Mouse (Mus musculus) CH12.LX (cell line): ENCODE results near the gene Ncapg2. TPM values are rescaled to one million over a fixed set of nuclear protein-coding genes. Genes with fewer than 3 reads are reported as not detected.

Experiments used
- DNase-seq: peaks from one replicate; pipeline ENCODE4 v3.0.0-alpha.2; 2013; ENCODE audit errors: extremely low read depth
- H3K27ac ChIP-seq: 2 replicates; pipeline ENCODE4 v1.5.1; 2012; ENCODE audit warnings: low read depth, mild to moderate bottlenecking, control low read depth, moderate library complexity; ENCODE audit not compliant: insufficient read depth
- H3K27me3 ChIP-seq: replicated peaks from 2 replicates; pipeline ENCODE3; 2012; ENCODE audit warnings: inconsistent platforms
- H3K36me3 ChIP-seq, 2 experiments: replicated peaks in 1 of 2; 2 replicates each; pipeline versions ENCODE3 to v1.6.1; 2012; ENCODE audit warnings: inconsistent platforms in 1 of 2, low read length in 1 of 2, mild to moderate bottlenecking in 1 of 2, mixed read lengths in 1 of 2, moderate library complexity in 1 of 2; ENCODE audit not compliant: control insufficient read depth in 1 of 2, insufficient read depth in 1 of 2
- H3K4me1 ChIP-seq, 2 experiments: 2 replicates each; pipeline ENCODE4 v1.6.1; 2012; ENCODE audit warnings: inconsistent platforms in 1 of 2, moderate library complexity in 1 of 2; ENCODE audit not compliant: insufficient read depth in 2 of 2, control insufficient read depth in 1 of 2
- H3K4me2 ChIP-seq: 2 replicates; pipeline ENCODE4 v1.6.1; 2012; ENCODE audit warnings: low read depth, mild to moderate bottlenecking, control low read depth; ENCODE audit not compliant: poor library complexity, insufficient read depth, severe bottlenecking
- H3K4me3 ChIP-seq, 3 experiments: fragments of 150-350 bp in 1 of 3; sonication (generic) in 1 of 3; replicated peaks in 1 of 3; 2 replicates each; pipeline versions ENCODE3 to v1.5.1; 2011 to 2012; ENCODE audit warnings: low read depth in 2 of 3, low read length in 2 of 3, mild to moderate bottlenecking in 2 of 3, moderate library complexity in 2 of 3, control low read depth in 1 of 3, improper control_type of control experiment in 1 of 3, inconsistent platforms in 1 of 3, mixed read lengths in 1 of 3; ENCODE audit not compliant: poor library complexity in 1 of 3
- H3K79me2 ChIP-seq: replicated peaks from 2 replicates; pipeline ENCODE4 v1.6.1; 2012; ENCODE audit warnings: mild to moderate bottlenecking, moderate library complexity; ENCODE audit not compliant: control insufficient read depth, poor library complexity, insufficient read depth, severe bottlenecking; ENCODE audit errors: extremely low read depth
- H3K9ac ChIP-seq: 2 replicates; pipeline ENCODE4 v1.6.1; 2012; ENCODE audit warnings: low read depth, mild to moderate bottlenecking, control low read depth, moderate library complexity; ENCODE audit not compliant: insufficient read depth
- H3K9me3 ChIP-seq: replicated peaks from 2 replicates; pipeline ENCODE3; 2012; ENCODE audit warnings: low read length, inconsistent platforms, mixed read lengths
- BHLHE40 ChIP-seq: IDR thresholded peaks from 2 replicates; pipeline ENCODE4 v1.6.1; 2011; ENCODE audit warnings: mild to moderate bottlenecking, low read depth, low read length, improper control_type of control experiment
- CHD1 ChIP-seq: IDR thresholded peaks from 2 replicates; pipeline ENCODE4 v1.6.1; 2012; ENCODE audit warnings: low read depth, low read length, improper control_type of control experiment, inconsistent platforms
- CHD2 ChIP-seq: IDR thresholded peaks from 2 replicates; pipeline ENCODE4 v1.6.1; 2011; ENCODE audit warnings: low read length, improper control_type of control experiment
- CTCF ChIP-seq, 2 experiments: IDR thresholded peaks in 1 of 2; conservative IDR thresholded peaks in 1 of 2; 2 replicates each; pipeline ENCODE4 v1.5.1; 2011 to 2012; ENCODE audit warnings: low read depth in 2 of 2, low read length in 2 of 2, improper control_type of control experiment in 1 of 2, inconsistent platforms in 1 of 2, mild to moderate bottlenecking in 1 of 2, moderate library complexity in 1 of 2
- ETS1 ChIP-seq: conservative IDR thresholded peaks from 2 replicates; pipeline ENCODE4 v1.6.1; 2012; ENCODE audit warnings: low read depth, mild to moderate bottlenecking, inconsistent platforms, low read length, improper control_type of control experiment, moderate library complexity
- HCFC1 ChIP-seq: IDR thresholded peaks from 2 replicates; pipeline ENCODE4 v1.6.1; 2012; ENCODE audit warnings: low read depth, mild to moderate bottlenecking, inconsistent platforms, low read length, improper control_type of control experiment
- IRF4 ChIP-seq: IDR thresholded peaks from 2 replicates; pipeline ENCODE4 v1.6.1; 2014; ENCODE audit warnings: low read depth, mild to moderate bottlenecking, inconsistent platforms, low read length, improper control_type of control experiment
- JUND ChIP-seq: conservative IDR thresholded peaks from 2 replicates; pipeline ENCODE4 v1.6.1; 2011; ENCODE audit warnings: low read depth, low read length, improper control_type of control experiment
- KAT2A ChIP-seq: IDR thresholded peaks from 2 replicates; pipeline ENCODE4 v1.6.1; 2012; ENCODE audit warnings: low read length, improper control_type of control experiment, inconsistent platforms; ENCODE audit not compliant: insufficient replicate concordance
- MAFK ChIP-seq: IDR thresholded peaks from 2 replicates; pipeline ENCODE4 v1.6.1; 2011; ENCODE audit warnings: low read length, improper control_type of control experiment; ENCODE audit not compliant: insufficient replicate concordance
- MAX ChIP-seq: IDR thresholded peaks from 2 replicates; pipeline ENCODE4 v1.6.1; 2011; ENCODE audit warnings: low read length, improper control_type of control experiment
- MAZ ChIP-seq: IDR thresholded peaks from 2 replicates; pipeline ENCODE4 v1.6.1; 2012; ENCODE audit warnings: low read depth, mild to moderate bottlenecking, inconsistent platforms, low read length, improper control_type of control experiment, moderate library complexity
- MEF2A ChIP-seq: IDR thresholded peaks from 2 replicates; pipeline ENCODE4 v1.6.1; 2014; ENCODE audit warnings: low read depth, mild to moderate bottlenecking, inconsistent platforms, low read length, improper control_type of control experiment, borderline replicate concordance
- MYC ChIP-seq: IDR thresholded peaks from 2 replicates; pipeline ENCODE4 v1.6.1; 2011; ENCODE audit warnings: low read depth, mild to moderate bottlenecking, improper control_type of control experiment, low read length
- POLR2AphosphoS2 ChIP-seq: IDR thresholded peaks from 2 replicates; pipeline ENCODE4 v1.6.1; 2011; ENCODE audit warnings: low read depth, low read length, improper control_type of control experiment
- TBP ChIP-seq: conservative IDR thresholded peaks from 2 replicates; pipeline ENCODE4 v1.6.1; 2011; ENCODE audit warnings: low read depth, low read length, improper control_type of control experiment
- UBTF ChIP-seq: IDR thresholded peaks from 2 replicates; pipeline ENCODE4 v1.6.1; 2012; ENCODE audit warnings: low read depth, mild to moderate bottlenecking, inconsistent platforms, low read length, improper control_type of control experiment, moderate library complexity
- USF1 ChIP-seq: IDR thresholded peaks from 2 replicates; pipeline ENCODE4 v1.6.1; 2014; ENCODE audit warnings: low read depth, mild to moderate bottlenecking, inconsistent platforms, low read length, improper control_type of control experiment
- USF2 ChIP-seq: conservative IDR thresholded peaks from 2 replicates; pipeline ENCODE4 v1.6.1; 2011; ENCODE audit warnings: low read depth, low read length, improper control_type of control experiment
- ZKSCAN1 ChIP-seq: IDR thresholded peaks from 2 replicates; pipeline ENCODE4 v1.6.1; 2012; ENCODE audit warnings: low read depth, inconsistent platforms, low read length, improper control_type of control experiment, borderline replicate concordance
- ZMIZ1 ChIP-seq: IDR thresholded peaks from 2 replicates; pipeline ENCODE4 v1.6.1; 2012; ENCODE audit warnings: low read depth, mild to moderate bottlenecking, inconsistent platforms, low read length, improper control_type of control experiment
- ZNF384 ChIP-seq: IDR thresholded peaks from 2 replicates; pipeline ENCODE4 v1.6.1; 2012; ENCODE audit warnings: low read depth, low read length, improper control_type of control experiment, inconsistent platforms
- dilution Hi-C: fragments of 300-500 bp; cut with MboI; formaldehyde crosslinking; loops from 2 replicates; pipeline ENCODE4 v1.14.3; 2020; ENCODE audit warnings: low sequenced_read_pairs; ENCODE audit not compliant: extremely low pct_unique_long_range_greater_than_20kb, extremely low pct_ligation_motif_present
- in situ Hi-C: fragments of 300-500 bp; cut with MboI; formaldehyde crosslinking; loops from 3 replicates; pipeline ENCODE4 v1.14.3; 2019; ENCODE audit warnings: low sequenced_read_pairs, low pct_ligation_motif_present, low pct_unique_long_range_greater_than_20kb, mixed read lengths
- polyA plus RNA-seq: library from polyadenylated mRNA; unstranded; fragments of >175 nt; gene quantifications from 2 replicates; pipeline ENCODE4 v1.2.1, GENCODE M21; 2012; ENCODE audit warnings: low read depth; ENCODE audit not compliant: insufficient read length
- total RNA-seq, 2 experiments: library from RNA; depleted of rRNA; stranded (reverse); fragments of 300-350 nt in 1 of 2; fragments of >200 nt in 1 of 2; gene quantifications; 2 replicates each; pipeline ENCODE4 v1.2.3; 2012 to 2014

Ncapg2 gene
- total and polyA plus RNA-seq, 3 experiments = 48.0 to 66.4 (median 65.0) TPM

DNA sequence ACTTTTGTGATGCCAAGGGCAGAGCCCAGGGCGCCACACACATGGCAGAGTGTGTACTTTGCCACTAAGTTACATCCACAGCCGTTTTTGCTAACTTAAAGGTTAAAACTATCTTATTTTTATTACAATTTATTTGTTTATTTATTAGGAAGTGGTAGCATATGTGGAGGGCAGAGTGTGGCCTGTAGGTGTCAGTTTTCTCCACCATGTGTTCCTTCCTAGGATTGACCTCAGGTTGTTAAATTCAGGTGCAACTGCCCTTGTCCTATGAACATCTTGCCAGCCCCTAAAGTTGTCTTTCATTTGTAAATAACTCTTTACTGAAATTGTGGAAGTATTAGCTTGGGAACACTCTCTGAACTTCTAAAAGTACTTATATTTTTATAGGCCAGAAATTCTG lies 20.2 kb downstream of the Ncapg2 start:
- in situ Hi-C loops (no loop called here), dilution Hi-C loops (no loop called here)
- TF ChIP-seq BHLHE40 = no peak
- TF ChIP-seq ZMIZ1 = no peak
- no peak for TF ChIP-seq HCFC1
- TF ChIP-seq MAFK = no peak
- no peak for TF ChIP-seq CTCF (conservative IDR thresholded peaks at IDR 0.05 in 1 of 2, IDR thresholded peaks at IDR 0.05 in 1 of 2; ENCODE audit: low read depth in 2 of 2, low read length in 2 of 2)
- no peak for TF ChIP-seq TBP
- TF ChIP-seq JUND = no peak
- TF ChIP-seq MEF2A = no peak
- no peak for TF ChIP-seq CHD1
- TF ChIP-seq ETS1 = no peak
- no peak for TF ChIP-seq POLR2AphosphoS2
- TF ChIP-seq UBTF = no peak
- TF ChIP-seq CHD2 = no peak
- peaks cover 49 to 92% of the 10 kb centered on the region in 2 experiments for H3K36me3 ChIP-seq
- no peak overlapping the region for H3K27ac ChIP-seq
- H3K79me2 ChIP-seq = no peaks in the 10 kb centered on the region
- peaks cover 0 to under 1% of the 10 kb centered on the region in 2 experiments; a peak in 1 of 4 replicates for H3K4me1 ChIP-seq
- DNase-seq = no peak
- H3K4me3 ChIP-seq = no peak overlapping the region
- no peaks in the 10 kb centered on the region for H3K27me3 ChIP-seq
- no peak overlapping the region for H3K4me2 ChIP-seq
- no peaks in the 10 kb centered on the region for H3K9me3 ChIP-seq
- H3K9ac ChIP-seq = no peak overlapping the region

DNA sequence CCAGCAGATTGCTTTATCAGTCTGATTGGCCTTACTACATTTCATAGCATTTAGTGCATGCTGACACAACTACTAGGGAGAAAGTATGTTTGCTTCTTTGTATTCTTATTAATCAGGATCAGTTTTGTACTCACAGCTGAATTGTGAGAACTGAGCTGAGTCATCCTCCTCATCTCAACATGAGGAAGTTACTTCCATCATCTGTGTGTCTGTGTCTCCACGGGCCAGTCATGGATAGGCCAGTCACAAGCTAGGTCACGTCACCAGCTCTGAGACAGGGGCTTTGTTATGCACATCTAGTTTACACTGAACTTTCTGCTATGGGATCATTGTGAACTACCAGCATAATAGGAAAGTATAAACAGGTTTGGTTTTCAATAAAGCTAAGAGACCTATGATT lies 28.5 kb downstream of the Ncapg2 start:
- Histone ChIP-seq H3K9ac (no peak overlapping the region), H3K4me1 (peaks cover 0 to 15% of the 10 kb centered on the region in 2 experiments; a peak in 2 of 4 replicates), H3K9me3 (no peaks in the 10 kb centered on the region), H3K79me2 (no peaks in the 10 kb centered on the region), H3K4me3 (no peak overlapping the region), H3K27me3 (no peaks in the 10 kb centered on the region), H3K36me3 (peaks cover 47 to 83% of the 10 kb centered on the region in 2 experiments), H3K27ac (no peak overlapping the region), H3K4me2 (no peak overlapping the region)
- TF ChIP-seq USF2 = no peak
- no peak for TF ChIP-seq ZNF384
- TF ChIP-seq CHD2 = no peak
- TF ChIP-seq MAX = no peak
- no peak for TF ChIP-seq POLR2AphosphoS2
- TF ChIP-seq MAZ = no peak
- no peak for TF ChIP-seq MEF2A
- no peak for TF ChIP-seq IRF4
- no peak for TF ChIP-seq ZKSCAN1
- no peak for TF ChIP-seq KAT2A
- no peak for TF ChIP-seq BHLHE40
- no peak for TF ChIP-seq MYC
- TF ChIP-seq USF1 = no peak
- peak; percentile 29 for DNase-seq
- in situ Hi-C loops = no loop called here
- dilution Hi-C loops = no loop called here
